Mouse (Mus musculus) forelimb bud, embryonic 11.5 days (tissue): ENCODE data around the gene Tcap.

Source experiments
- DNase-seq: peaks from one replicate; pipeline ENCODE4 v3.0.0-alpha.2; 2012; ENCODE audit warnings: low read depth, low spot score

The Tcap gene

DNA sequence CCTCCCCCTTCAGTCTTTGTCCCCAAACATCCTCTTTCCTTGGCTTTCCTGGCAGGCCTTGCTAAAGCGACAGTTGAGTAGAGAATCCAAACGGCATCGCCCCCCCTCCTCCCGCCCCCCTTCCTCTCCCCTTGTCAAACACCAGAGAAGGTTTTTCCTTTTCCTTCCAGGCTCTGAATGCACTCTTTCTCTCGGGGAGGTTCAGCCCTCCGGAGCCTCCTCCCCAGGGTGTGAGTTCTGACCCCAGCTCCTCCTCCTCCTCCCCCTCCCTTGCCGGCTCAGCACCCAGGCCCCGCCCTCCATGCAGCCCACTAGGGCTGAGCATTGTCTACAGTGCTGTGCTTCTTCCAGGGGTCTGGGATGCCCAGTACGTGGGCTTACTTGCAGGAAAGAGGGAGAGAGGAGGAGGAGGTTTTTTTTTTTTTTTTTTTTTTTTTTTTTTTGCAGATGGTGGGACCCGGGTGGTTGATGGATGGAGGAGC, 25.8 kb downstream of the Tcap start:
- DNase-seq = peak; percentile 29

DNA sequence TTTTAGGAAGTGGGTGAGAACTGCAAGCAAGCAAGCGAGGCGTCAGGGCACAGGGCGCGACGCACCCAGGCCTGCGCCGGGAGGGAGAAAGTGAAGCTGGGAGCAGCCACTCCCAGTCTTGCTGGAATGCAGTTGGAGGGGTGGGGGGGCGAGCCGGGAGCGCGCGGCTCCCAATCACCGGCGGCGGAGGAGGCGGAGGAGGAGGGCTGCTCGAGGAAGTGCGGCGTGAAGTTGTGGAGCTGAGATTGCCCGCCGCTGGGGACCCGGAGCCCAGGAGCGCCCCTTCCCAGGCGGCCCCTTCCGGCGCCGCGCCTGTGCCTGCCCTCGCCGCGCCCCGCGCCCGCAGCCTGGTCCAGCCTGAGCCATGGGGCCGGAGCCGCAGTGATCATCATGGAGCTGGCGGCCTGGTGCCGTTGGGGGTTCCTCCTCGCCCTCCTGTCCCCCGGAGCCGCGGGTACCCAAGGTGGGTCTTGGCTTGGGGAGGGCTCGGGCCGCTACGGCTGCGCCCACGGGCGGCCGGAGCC, 28.7 kb downstream of the Tcap start, which contains the start of gene Erbb2:
TSS of gene Erbb2 (plus strand) at position 198 of the 524 bp plus-strand sequence.
- DNase-seq = peak; percentile 79

DNA sequence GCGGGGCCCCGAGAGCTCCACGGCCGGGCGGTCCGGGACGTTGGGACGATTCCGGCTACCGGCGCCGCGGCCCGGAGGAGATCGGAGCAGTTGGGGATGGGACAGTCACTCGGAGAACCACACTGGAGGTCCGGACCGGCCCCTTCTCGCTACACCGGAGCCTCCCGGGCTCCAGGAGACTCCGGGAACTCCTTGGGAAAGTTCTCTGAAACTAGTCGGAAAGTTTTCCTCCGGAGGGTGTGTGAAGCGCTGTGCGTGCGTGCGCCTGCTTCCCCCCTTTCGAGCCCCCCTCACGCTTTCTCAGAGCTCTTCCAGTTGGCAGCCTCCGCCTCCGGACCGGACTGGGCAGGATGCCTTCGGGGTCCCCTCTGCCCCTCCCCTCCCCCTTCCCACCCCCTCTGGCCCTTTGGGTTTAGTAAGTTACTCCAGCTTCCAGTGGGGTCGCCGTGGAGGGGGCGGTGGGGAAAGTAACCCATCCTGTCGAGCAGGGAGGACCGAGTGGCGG, 29.2 kb downstream of the Tcap start:
- DNase-seq = peak; percentile 58

DNA sequence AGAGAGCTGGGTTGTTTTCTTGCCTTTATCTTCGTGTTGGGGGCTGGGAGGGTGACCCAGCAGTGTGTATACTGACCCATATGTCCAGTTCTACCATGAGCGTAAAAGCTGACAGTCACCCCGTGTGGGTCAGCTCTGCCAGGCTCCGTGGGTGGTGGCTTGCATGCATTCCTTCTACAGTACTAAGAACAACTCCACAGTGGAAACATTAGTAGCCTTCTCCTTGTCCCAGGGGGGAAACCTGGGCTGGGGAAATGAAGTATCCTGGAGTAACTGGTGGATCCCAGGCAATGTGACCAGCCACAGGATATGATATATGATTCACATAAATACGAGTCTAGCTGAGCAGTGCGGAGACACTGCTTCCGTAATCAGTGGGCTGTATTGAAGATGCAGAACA, 30.1 kb downstream of the Tcap start:
- no peak for DNase-seq

DNA sequence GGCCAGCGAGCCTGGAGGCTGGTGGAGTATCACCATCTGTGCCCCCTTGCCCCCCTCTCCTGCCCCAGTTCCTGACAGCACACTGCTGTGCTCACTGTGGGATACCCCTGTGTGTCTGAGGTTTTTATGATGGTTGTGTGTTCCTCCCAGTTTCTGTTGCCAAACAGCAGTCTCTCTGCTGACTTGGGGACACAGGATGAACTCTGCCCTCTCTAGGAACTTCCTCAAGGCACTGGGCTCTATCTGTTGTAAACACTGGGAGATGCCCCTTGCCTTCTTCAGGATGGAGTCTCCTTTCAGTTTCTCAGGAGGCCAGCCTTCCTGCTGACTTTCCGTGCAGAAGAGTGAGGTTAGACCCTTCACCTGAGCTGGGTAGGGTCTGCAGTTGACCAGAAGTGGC, 30.6 kb downstream of the Tcap start:
- no peak for DNase-seq

DNA sequence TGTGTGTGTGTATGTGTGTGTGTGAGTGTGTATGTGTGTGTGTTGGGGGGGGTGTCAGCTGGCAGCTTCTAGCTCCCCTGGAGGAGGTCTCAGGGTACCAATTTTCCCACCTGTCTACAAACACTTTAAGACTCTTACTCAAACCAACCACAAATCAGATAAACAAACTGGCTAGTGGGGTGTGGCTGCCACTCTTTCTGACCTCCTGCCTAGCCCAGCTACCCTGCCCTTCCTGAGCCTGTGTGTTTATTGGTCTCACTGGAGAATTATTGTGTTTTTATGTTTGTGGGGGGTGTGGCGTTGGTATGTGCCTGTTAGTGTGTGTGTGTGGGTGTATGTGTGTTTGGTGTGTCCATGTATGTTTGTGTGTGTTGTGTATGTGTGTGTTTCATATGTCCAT, 33.5 kb downstream of the Tcap start:
- DNase-seq = no peak

DNA sequence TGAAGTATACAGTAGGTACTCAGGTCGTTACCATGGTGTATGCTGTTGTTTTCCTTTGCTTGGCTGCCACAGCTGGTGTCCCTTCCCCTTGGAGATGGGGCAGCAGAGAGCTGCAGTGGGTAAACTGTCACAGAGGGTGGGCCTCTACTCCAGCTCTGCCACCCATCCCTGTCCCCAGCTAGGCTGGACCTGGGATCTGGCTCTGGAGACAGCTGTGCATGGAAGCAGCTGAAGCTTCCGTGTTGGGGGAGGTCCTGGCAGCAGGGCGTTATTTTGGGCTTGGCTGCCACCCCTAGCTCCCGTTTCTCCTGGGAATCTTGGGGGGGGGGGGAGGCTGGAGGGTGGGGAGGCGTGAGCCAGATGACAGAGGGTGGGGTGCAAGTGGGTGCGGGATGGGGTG, 34.7 kb downstream of the Tcap start:
- DNase-seq = no peak

DNA sequence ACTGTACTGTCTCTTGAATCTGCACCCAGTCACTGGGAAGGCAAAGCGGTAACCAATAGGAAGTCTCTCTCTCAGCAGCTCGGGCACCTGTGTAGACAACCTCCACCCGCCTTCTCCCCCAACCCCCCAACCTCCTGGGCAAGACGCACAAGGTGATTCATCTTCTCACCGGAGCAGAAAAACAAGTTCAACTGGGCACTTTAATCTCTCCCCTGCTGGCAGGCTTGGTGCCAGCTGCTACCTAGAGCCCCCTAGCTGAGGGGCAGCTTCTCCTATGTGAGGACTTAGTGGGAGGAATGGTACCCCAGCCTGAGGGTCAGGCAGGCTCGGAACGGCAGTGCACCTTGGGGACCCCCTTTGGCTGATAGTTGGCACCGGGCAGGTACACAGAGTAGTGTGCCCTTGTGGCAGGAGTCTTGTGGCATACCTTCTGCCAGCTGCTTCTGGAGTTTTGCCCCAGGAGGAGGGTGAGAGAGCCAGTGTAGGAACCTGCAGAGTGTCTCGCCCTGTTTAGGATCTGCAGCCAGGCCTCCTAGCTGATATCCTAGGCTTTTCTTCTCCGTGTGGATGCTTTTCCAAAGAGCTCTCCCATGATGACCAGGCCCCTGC, 35.4 kb downstream of the Tcap start:
- DNase-seq = no peak

DNA sequence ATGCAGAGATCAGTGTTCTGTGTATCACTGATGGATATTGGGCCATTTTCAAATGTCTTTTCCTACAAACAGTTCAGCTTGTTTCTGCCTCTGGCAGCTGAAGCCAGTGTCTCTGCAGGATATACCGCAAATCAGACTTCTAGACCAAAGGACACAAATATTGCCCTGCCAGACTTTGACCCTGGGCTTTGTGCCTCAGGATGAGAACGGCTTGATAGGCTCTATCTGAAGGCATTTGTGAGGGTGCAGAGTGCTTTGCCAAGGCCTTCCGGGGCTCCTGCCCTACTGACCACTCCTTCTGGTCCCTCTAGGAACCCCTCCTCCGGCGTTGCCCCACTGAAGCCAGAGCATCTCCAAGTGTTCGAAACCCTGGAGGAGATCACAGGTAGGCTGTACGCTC, 43.0 kb downstream of the Tcap start:
- no peak for DNase-seq

DNA sequence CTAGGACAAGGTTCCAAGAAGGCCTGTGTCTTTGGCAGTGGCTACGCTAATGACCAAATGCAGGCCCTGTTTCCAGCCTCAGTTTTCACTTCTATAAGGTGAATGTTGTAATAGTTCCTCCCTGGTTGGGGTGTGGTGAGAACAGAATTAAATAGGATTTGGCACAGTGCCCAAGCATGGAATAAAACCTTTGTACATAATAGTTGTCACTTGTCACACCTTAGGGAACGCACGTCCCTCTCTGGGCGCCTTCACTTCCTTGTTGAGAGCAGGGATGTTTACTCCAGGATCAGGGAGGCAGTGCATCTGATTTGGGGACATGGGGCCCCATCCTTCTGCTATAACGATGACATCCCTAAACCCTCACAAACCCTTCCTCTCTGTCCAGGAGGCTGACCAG, 44.8 kb downstream of the Tcap start:
- no peak for DNase-seq

DNA sequence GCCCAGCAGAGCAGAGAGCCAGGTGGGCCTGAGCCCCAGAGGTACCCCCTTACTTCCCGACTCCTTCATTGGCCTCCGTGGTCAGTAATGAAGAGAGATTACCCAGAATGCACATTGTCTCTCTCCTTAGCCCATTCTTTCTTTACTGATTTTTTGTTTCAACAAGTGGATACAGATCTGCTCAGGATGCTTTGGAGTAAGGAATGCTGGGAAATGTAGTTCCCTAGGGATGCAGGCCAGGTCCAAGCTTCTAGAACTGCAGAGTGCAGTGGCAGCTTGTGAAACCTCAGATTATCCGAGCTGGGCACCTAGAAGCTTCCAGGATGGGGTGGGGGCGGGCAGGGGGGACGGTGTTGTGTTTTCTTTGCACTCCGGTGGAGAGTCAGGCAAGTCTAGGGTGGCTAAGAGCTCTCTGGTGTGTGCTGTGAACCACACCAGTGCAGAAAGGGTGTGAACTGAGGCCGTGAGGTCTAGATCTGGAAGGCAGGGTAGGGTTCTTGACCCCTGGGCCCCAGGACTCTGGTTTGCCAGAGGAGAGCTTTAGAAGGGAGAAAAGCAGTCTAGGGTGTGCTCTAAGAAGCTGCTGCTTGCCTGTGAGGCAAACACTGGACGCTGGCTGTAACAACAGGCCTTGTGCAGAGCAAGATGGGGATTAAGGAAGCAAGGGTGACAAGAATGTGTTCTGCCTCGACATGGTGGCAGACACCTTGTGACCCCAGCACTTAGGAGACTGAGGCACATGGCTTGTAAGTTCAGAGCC, 48.3 kb downstream of the Tcap start:
- DNase-seq = no peak
